Mouse (Mus musculus): ENCODE measurements around the gene Rhcg.

DNA sequence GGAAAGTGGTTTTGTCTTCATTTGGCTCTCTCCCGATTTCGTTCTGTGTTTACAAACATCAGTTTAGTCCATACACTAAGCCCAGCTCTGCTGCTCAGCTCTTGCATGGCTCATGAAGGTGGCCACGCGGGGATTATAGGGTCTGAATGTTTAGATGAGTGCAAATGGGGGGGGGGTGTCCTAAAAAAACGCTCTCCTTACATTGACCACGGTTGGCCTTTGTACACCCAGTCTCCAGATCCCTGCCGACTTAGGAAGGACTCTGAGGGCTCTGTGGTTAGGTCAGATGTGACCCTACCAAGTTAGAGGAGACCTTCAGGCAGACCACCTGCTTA is 72.4 kb downstream of the Rhcg start:
- TF ChIP-seq POLR2A (IDR thresholded peaks at IDR 0.05; ENCODE audit: control insufficient read depth, low read depth, low read length) (no peak), CTCF (IDR thresholded peaks at IDR 0.05; ENCODE audit: control insufficient read depth, insufficient read depth, insufficient replicate concordance, low read depth, low read length) (no peak)

All from testis, adult 2 months (tissue).